Mouse (Mus musculus) forebrain, embryonic 14.5 days (tissue): ENCODE measurements at regions not wholly inside any gene's neighbourhood (a gene's known extent, or its start where the extent isn't known, plus 50 kb on each side); places are given as distances from the start of the nearest gene placed in this dataset.

Experiments used
- ATAC-seq: fragments of 200-750 bp; cut with Nextera tagmentation; 2 replicates; pipeline ENCODE4 v1.8.0; 2017; ENCODE audit warnings: mild to moderate bottlenecking, moderate library complexity
- DNase-seq: peaks from one replicate; pipeline ENCODE4 v3.0.0-alpha.2; 2015; ENCODE audit warnings: low spot score
- H3K27ac ChIP-seq: fragments of 300-500 bp; sonication (generic); 2 replicates; pipeline ENCODE4 v1.5.1; 2014; ENCODE audit warnings: low read depth, mild to moderate bottlenecking, control low read depth, low read length, moderate library complexity
- H3K27me3 ChIP-seq: fragments of 300-500 bp; sonication (generic); replicated peaks from 2 replicates; pipeline ENCODE4 v1.6.1; 2014; ENCODE audit warnings: low read length, control low read depth, mixed read lengths; ENCODE audit not compliant: control insufficient read depth, insufficient read depth
- H3K36me3 ChIP-seq: fragments of 300-500 bp; sonication (generic); 2 replicates; pipeline ENCODE4 v1.6.1; 2014; ENCODE audit warnings: low read length, control low read depth; ENCODE audit not compliant: control insufficient read depth, insufficient read depth
- H3K4me1 ChIP-seq: fragments of 300-500 bp; sonication (generic); 2 replicates; pipeline ENCODE4 v1.6.1; 2014; ENCODE audit warnings: antibody characterized with exemption, low read length, control low read depth; ENCODE audit not compliant: control insufficient read depth, insufficient read depth
- H3K4me2 ChIP-seq: fragments of 300-500 bp; sonication (generic); 2 replicates; pipeline ENCODE4 v1.6.1; 2014; ENCODE audit warnings: mild to moderate bottlenecking, control low read depth, low read length
- H3K4me3 ChIP-seq: fragments of 300-500 bp; sonication (generic); 2 replicates; pipeline ENCODE4 v1.5.1; 2014; ENCODE audit warnings: low read depth, low read length, control low read depth
- H3K9ac ChIP-seq: fragments of 300-500 bp; sonication (generic); 2 replicates; pipeline ENCODE4 v1.6.1; 2014; ENCODE audit warnings: mild to moderate bottlenecking, low read length, control low read depth, moderate library complexity
- H3K9me3 ChIP-seq: fragments of 300-500 bp; sonication (generic); replicated peaks from 2 replicates; pipeline ENCODE4 v1.6.1; 2016; ENCODE audit warnings: low read length, control low read depth, mixed read lengths; ENCODE audit not compliant: control insufficient read depth
- WGBS: fragments of 180-500 bp; shearing (Covaris S2); extraction: QIAGEN DNeasy Blood & Tissue Kit; methylation state at CpG from one replicate; pipeline ENCODE4 v1.1.7; 2014; 5-methylcytosine and 5-hydroxymethylcytosine counted together

DNA sequence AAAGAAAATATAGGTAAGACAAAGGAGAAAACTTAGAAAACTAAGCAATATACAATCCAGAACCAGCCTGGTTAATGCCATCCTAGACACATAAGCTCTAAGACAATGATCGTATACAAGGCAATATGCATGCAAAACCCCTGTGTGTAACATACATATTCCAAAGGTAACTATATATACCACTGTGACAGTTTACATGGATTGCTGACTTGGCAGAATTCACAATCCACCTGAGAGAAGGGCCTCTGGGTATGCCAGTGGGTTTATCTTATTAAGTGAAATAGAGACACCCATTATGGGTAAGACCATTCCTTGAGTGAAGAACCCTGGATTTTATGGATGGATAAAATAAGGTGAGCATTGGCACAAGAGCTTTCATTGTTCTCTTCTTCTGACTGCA, 117.2 kb upstream of the Nrp1 start:
- H3K9ac ChIP-seq: no peak overlapping the region
- H3K27me3 ChIP-seq: no peaks in the 10 kb centered on the region
- H3K27ac ChIP-seq: no peak overlapping the region
- H3K4me3 ChIP-seq: no peak overlapping the region
- ATAC-seq (no peak), DNase-seq (no peak)
- H3K4me1 ChIP-seq: no peaks in the 10 kb centered on the region
- no peaks in the 10 kb centered on the region for H3K9me3 ChIP-seq
- no peaks in the 10 kb centered on the region for H3K36me3 ChIP-seq
- no peak overlapping the region for H3K4me2 ChIP-seq
- WGBS: 94% methylated on average over 1 of the region's 1 CpGs

DNA sequence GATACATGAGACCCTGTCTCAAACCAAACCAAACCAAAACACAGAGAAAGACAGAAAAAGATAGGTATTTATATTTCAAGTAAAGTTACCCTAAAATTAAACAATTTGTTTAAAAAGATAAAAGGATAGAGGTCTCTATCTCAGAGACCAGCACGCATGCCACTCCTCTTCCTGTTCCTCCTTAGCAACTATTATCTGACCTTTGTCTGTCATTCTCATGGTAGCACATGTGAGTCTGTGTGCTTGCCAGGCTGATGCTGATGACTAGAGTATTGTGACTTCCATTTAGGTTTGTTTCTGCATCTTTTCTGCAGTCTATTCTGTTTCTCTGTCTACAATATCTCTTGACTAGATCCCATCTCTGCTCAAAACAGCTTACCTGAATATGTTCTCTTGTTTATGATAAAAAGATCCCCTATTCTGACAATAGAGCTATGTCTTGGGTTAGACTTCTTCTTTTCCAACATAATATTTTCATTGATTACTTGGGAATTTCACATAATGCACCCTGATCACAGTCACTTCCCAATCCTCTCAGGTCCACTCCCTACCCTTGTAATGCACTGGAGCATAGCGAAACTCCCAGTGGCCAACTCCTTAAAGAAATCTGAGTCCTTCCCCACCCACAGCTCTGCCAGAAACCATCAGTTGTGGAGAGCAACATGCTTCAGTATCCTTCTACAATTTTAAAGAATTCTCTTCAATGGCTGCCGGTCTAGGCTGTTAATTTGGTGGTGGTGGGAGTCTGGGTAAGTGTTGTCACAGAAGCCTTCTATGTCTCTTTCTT, 115.7 kb upstream of the Nrp1 start:
- ATAC-seq (no peak), DNase-seq (no peak)
- no peaks in the 10 kb centered on the region for H3K4me1 ChIP-seq
- no peaks in the 10 kb centered on the region for H3K9me3 ChIP-seq
- H3K9ac ChIP-seq: no peak overlapping the region
- no peak overlapping the region for H3K4me2 ChIP-seq
- WGBS: 85% methylated on average over 3 of the region's 3 CpGs
- H3K27me3 ChIP-seq: no peaks in the 10 kb centered on the region
- no peak overlapping the region for H3K27ac ChIP-seq
- no peak overlapping the region for H3K4me3 ChIP-seq
- H3K36me3 ChIP-seq: no peaks in the 10 kb centered on the region

DNA sequence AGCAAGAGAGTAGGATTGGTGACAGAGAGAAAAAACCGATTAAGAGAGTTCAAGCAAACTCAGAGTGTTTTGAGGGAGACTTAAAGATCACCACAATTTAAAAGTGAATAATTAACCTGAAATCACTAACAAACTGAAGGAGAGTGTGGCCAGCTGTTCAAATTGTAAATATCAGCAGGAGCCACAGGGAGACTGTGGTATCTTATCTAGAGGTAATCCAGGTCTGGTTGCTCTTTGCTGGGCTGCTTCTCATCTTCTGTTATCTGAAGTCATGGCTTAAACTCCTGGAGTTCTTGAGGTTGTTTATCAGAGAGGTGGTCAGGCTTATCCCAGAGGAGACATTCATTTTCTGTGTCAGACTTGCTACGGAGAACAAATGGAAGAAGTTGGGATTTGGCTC, 106.7 kb upstream of the Nrp1 start:
- Histone ChIP-seq H3K27ac (no peak overlapping the region), H3K27me3 (no peaks in the 10 kb centered on the region), H3K4me3 (no peak overlapping the region), H3K9ac (no peak overlapping the region), H3K9me3 (no peaks in the 10 kb centered on the region), H3K36me3 (no peaks in the 10 kb centered on the region), H3K4me1 (no peaks in the 10 kb centered on the region), H3K4me2 (no peak overlapping the region)
- WGBS: 81% methylated on average over 2 of the region's 2 CpGs
- ATAC-seq (no peak), DNase-seq (no peak)

DNA sequence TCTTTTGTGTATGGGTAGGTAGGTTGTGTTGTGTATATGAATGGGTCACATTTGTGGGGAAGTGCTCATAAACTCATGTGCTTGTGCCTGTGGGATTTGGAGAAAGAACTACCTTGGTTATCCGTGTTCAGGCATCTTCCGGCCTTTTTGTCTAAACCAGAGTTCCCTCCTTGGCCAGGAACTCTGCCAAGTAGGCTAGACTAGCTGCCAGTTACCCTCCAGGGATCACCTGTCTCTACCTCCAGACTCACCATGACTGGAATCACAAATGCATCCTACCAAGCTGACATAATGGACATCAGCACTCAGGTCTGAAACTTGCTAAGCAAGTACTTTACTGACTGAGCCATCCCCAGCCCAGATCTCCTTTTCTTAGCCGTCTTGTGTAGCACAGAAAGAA, 97.6 kb upstream of the Nrp1 start:
- no peaks in the 10 kb centered on the region for H3K36me3 ChIP-seq

DNA sequence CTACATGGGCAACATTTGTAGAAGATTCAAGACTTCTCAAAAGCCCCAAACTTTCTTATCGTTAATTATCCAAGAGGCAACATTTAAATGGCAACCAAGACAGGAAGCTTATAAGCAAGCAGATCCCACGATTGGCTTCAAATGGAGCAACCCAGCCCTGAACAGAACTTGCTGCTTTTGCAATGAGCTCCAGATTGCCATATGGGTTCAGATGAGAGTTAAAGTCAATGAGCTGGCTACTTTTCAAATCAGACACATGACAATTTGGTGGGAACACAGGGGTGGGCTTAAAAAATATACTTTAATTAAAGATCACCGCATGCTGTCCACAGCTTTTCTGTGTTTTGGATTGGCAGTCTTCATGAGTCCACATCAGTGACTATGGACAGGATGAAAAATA, 97.0 kb upstream of the Nrp1 start:
- H3K4me3 ChIP-seq: no peak overlapping the region
- H3K4me2 ChIP-seq: no peak overlapping the region
- no peaks in the 10 kb centered on the region for H3K27me3 ChIP-seq
- H3K4me1 ChIP-seq: peaks cover 12% of the 10 kb centered on the region
- DNase-seq (peak; percentile 33), ATAC-seq (no peak)
- no peak overlapping the region for H3K27ac ChIP-seq
- no peak overlapping the region for H3K9ac ChIP-seq
- H3K9me3 ChIP-seq: no peaks in the 10 kb centered on the region
- no peaks in the 10 kb centered on the region for H3K36me3 ChIP-seq
- WGBS: 86% methylated on average over 3 of the region's 3 CpGs

More for the DNA sequence above, 97.6 kb upstream of the Nrp1 start:
- H3K4me3 ChIP-seq: no peak overlapping the region
- ATAC-seq (no peak), DNase-seq (no peak)
- no peak overlapping the region for H3K27ac ChIP-seq
- 72% methylated on average over 3 of the region's 3 CpGs for WGBS
- H3K4me2 ChIP-seq: no peak overlapping the region
- peaks cover 12% of the 10 kb centered on the region for H3K4me1 ChIP-seq
- no peaks in the 10 kb centered on the region for H3K9me3 ChIP-seq
- no peaks in the 10 kb centered on the region for H3K27me3 ChIP-seq
- H3K9ac ChIP-seq: no peak overlapping the region

GRCm38 (mm10) chr8:128263251-128263947, 95.0 kb upstream of the Nrp1 start:
- 0 out of 2 replicates have a peak overlapping the region, but pooled peaks have one; percentile 5 for H3K27ac ChIP-seq

DNA sequence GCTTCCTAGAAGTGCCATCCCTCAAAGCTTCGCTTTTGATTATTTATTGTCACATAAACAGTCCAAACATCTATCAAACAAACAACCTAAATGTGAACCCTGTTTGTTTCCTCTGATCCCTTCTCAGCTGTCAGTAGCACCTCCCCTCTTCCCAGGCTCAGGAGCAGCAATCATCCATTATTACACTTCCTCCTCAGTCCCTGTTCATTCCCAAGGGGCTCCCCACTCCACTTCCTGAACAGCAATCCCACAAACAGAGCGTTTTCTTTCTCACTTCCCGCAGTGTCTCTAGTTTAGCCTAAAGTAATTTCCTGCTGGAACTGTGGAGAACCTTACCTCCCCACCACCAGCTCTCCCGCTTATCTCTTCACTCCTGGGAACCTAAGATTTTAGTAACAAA, 91.1 kb upstream of the Nrp1 start:
- H3K9ac ChIP-seq: no peak overlapping the region
- H3K27me3 ChIP-seq: no peaks in the 10 kb centered on the region
- peaks cover 12% of the 10 kb centered on the region for H3K4me1 ChIP-seq
- H3K36me3 ChIP-seq: no peaks in the 10 kb centered on the region
- no peaks in the 10 kb centered on the region for H3K9me3 ChIP-seq
- DNase-seq (no peak), ATAC-seq (no peak)
- H3K27ac ChIP-seq: no peak overlapping the region
- WGBS: 73% methylated on average over 4 of the region's 4 CpGs
- H3K4me2 ChIP-seq: no peak overlapping the region
- H3K4me3 ChIP-seq: no peak overlapping the region

More at GRCm38 (mm10) chr8:128263251-128263947, 95.0 kb upstream of the Nrp1 start:
- peak; percentile 72 for DNase-seq
- Histone ChIP-seq H3K9ac (no peak overlapping the region), H3K4me2 (no peak overlapping the region), H3K9me3 (no peaks in the 10 kb centered on the region), H3K4me1 (peaks cover 12% of the 10 kb centered on the region), H3K4me3 (no peak overlapping the region), H3K36me3 (no peaks in the 10 kb centered on the region), H3K27me3 (no peaks in the 10 kb centered on the region)
- ATAC-seq: peak; percentile 69
- 19% methylated on average over 9 of the region's 9 CpGs for WGBS

DNA sequence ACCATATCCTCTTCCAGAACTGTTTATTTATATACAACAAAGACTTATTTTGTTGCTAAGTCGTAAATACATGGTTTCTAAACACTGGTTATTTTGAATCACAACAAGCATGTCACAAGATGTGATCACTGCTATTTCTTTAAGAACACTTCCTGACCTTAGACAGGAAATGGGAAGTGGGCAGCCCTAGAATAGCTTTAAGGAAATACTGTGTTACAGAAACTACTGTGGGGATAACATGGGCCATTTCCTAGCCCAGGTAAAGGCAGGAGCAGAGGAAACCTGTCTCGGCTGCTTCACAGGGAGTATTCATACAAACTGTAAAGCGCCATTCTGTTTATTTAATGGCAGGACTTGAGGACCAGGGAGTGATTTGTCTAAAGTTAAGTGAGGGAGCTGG, 90.4 kb upstream of the Nrp1 start:
- no peak overlapping the region for H3K9ac ChIP-seq
- H3K27me3 ChIP-seq: no peaks in the 10 kb centered on the region
- no peak overlapping the region for H3K4me3 ChIP-seq
- 90% methylated on average over 3 of the region's 3 CpGs for WGBS
- no peak overlapping the region for H3K4me2 ChIP-seq
- H3K27ac ChIP-seq: no peak overlapping the region
- no peaks in the 10 kb centered on the region for H3K9me3 ChIP-seq
- H3K4me1 ChIP-seq: peaks cover 11% of the 10 kb centered on the region
- H3K36me3 ChIP-seq: no peaks in the 10 kb centered on the region
- DNase-seq (no peak), ATAC-seq (no peak)

DNA sequence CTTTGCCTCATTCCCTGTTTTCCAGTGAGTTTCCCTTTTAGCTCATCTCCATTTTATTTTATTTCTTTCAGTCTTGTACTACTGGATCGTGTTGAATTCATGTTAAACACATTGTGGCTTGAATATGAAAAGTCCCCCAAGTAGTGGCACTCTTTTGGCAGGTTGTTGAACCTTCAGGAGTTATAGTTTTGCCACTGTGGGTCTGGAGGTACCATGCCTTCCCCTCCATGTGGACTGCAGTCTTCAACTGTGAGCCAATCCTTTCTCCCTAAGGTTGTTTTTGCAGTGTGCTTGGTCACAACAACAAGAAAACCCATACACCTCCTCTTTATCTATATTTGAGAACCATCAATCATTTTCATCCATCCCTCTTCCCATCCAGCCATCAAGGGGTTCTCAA, 88.9 kb upstream of the Nrp1 start:
- 82% methylated on average over 1 of the region's 1 CpGs for WGBS
- DNase-seq: no peak
- no peak overlapping the region for H3K4me2 ChIP-seq
- H3K27ac ChIP-seq: no peak overlapping the region
- H3K4me3 ChIP-seq: no peak overlapping the region
- H3K27me3 ChIP-seq: no peaks in the 10 kb centered on the region
- H3K4me1 ChIP-seq: no peaks in the 10 kb centered on the region
- no peaks in the 10 kb centered on the region for H3K9me3 ChIP-seq
- ATAC-seq: no peak
- no peaks in the 10 kb centered on the region for H3K36me3 ChIP-seq
- no peak overlapping the region for H3K9ac ChIP-seq
